Mouse (Mus musculus) cortical plate, adult 2 months (tissue): ENCODE measurements around the gene Astn2.

ENCODE experiments used
- CTCF ChIP-seq: fragments of 200-500 bp; IDR thresholded peaks from 2 replicates; pipeline ENCODE4 v1.5.1; 2011; ENCODE audit warnings: mild to moderate bottlenecking, control low read depth, low read length; ENCODE audit not compliant: insufficient read depth; ENCODE audit errors: extremely low read depth
- POLR2A ChIP-seq: fragments of 200-500 bp; IDR thresholded peaks from 2 replicates; pipeline ENCODE4 v1.6.1; 2011; ENCODE audit warnings: mild to moderate bottlenecking, low read length, control low read depth; ENCODE audit not compliant: insufficient read depth; ENCODE audit errors: extremely low read depth

- TF ChIP-seq CTCF (no peak), POLR2A (no peak)
These were observed 7.2 kb downstream of the Astn2 start for GRCm38 (mm10) chr4:66397216-66397615.
